Mouse (Mus musculus) testis, adult 2 months (tissue): ENCODE measurements at regions not wholly inside any gene's neighbourhood (a gene's known extent, or its start where the extent isn't known, plus 50 kb on each side); places are given as distances from the start of the nearest gene placed in this dataset.

Experiments
- CTCF ChIP-seq: fragments of 200-500 bp; IDR thresholded peaks from 2 replicates; pipeline ENCODE4 v1.5.1; 2012; ENCODE audit warnings: low read depth, mild to moderate bottlenecking, inconsistent platforms, low read length, moderate library complexity; ENCODE audit not compliant: control insufficient read depth, insufficient read depth, insufficient replicate concordance
- POLR2A ChIP-seq: fragments of 200-500 bp; IDR thresholded peaks from 2 replicates; pipeline ENCODE4 v1.6.1; 2012; ENCODE audit warnings: low read depth, mild to moderate bottlenecking, inconsistent platforms, low read length, moderate library complexity; ENCODE audit not compliant: control insufficient read depth

DNA sequence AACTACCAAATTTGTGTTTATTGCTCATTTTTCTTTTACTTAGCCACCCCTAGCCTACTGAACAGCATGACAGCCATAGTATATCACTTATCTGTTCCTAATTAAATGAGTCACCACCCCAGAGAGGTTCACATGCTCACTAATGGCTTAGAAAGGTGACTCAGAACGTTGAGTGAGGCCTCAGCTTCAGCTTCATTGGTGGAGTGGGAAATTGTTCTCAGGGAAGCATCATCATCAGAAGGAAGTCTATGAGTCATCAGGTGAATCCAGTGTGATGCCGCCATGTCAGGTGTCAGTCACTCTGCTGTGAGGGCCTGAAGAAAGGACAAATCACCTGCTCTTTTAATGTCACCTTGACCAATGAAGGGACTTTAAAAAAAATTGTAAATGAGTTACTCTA is 212.3 kb downstream of the Spry2 start:
- TF ChIP-seq CTCF (no peak), POLR2A (no peak)
